Mouse (Mus musculus) neural tube, embryonic 14.5 days (tissue): ENCODE results near the gene Olfr523. TPM values are rescaled to one million over a fixed set of nuclear protein-coding genes. Genes with fewer than 3 reads are reported as not detected.

Experiments used
- ATAC-seq: fragments of 200-750 bp; cut with Nextera tagmentation; 2 replicates; pipeline ENCODE4 v1.8.0; 2017; ENCODE audit warnings: low read depth, mild to moderate bottlenecking, moderate TSS enrichment, moderate library complexity
- H3K27ac ChIP-seq: fragments of 300-500 bp; sonication (generic); 2 replicates; pipeline ENCODE4 v1.5.1; 2014; ENCODE audit warnings: low read depth, mild to moderate bottlenecking, control low read depth, low read length, moderate library complexity, mixed read lengths
- H3K27me3 ChIP-seq: fragments of 300-500 bp; sonication (generic); 2 replicates; pipeline ENCODE4 v1.6.1; 2014; ENCODE audit warnings: low read length; ENCODE audit not compliant: control insufficient read depth, insufficient read depth
- H3K36me3 ChIP-seq: fragments of 300-500 bp; sonication (generic); 2 replicates; pipeline ENCODE4 v1.6.1; 2014; ENCODE audit warnings: low read length, mixed read lengths; ENCODE audit not compliant: control insufficient read depth, insufficient read depth
- H3K4me1 ChIP-seq: fragments of 300-500 bp; sonication (generic); 2 replicates; pipeline ENCODE4 v1.6.1; 2014; ENCODE audit warnings: low read length; ENCODE audit not compliant: control insufficient read depth, insufficient read depth
- H3K4me2 ChIP-seq: fragments of 300-500 bp; sonication (generic); 2 replicates; pipeline ENCODE4 v1.6.1; 2014; ENCODE audit warnings: mild to moderate bottlenecking, low read depth, low read length, control low read depth
- H3K4me3 ChIP-seq: fragments of 300-500 bp; sonication (generic); 2 replicates; pipeline ENCODE4 v1.5.1; 2014; ENCODE audit warnings: low read depth, low read length, control low read depth, mixed read lengths
- H3K9ac ChIP-seq: fragments of 300-500 bp; sonication (generic); replicated peaks from 2 replicates; pipeline ENCODE4 v1.6.1; 2014; ENCODE audit warnings: low read depth, mild to moderate bottlenecking, control low read depth, low read length, mixed read lengths
- H3K9me3 ChIP-seq: fragments of 300-500 bp; sonication (generic); 2 replicates; pipeline ENCODE4 v1.6.1; 2016; ENCODE audit warnings: low read length; ENCODE audit not compliant: control insufficient read depth
- WGBS: fragments of 180-500 bp; shearing (Covaris S2); extraction: QIAGEN DNeasy Blood & Tissue Kit; methylation state at CpG from one replicate; pipeline ENCODE4 v1.1.7; 2014; 5-methylcytosine and 5-hydroxymethylcytosine counted together
- polyA plus RNA-seq: library from polyadenylated mRNA; unstranded; fragments of >200 nt; fragmentation: Nextera tagmentation; extraction: Ambion mirVana; gene quantifications from 2 replicates; pipeline ENCODE4 v1.2.1, GENCODE M21; 2014

Olfr523 gene
- polyA plus RNA-seq, 1 experiment from 2014 or later, result not detected

- no peak overlapping the region for H3K4me3 ChIP-seq
- no peak for ATAC-seq
- no peak overlapping the region for H3K4me2 ChIP-seq
- WGBS, result 79% methylated on average over 8 of the region's 8 CpGs
- H3K9me3 ChIP-seq, result no peaks in the 10 kb centered on the region
- H3K27ac ChIP-seq, result no peak overlapping the region
- H3K27me3 ChIP-seq, result no peaks in the 10 kb centered on the region
- H3K4me1 ChIP-seq, result no peaks in the 10 kb centered on the region
- no peaks in the 10 kb centered on the region for H3K36me3 ChIP-seq
- H3K9ac ChIP-seq, result no peak overlapping the region
These were observed 35.1 kb downstream of the Olfr523 start for GRCm38 (mm10) chr7:140208153-140208552.

- Histone ChIP-seq H3K27ac (no peak overlapping the region), H3K4me1 (no peaks in the 10 kb centered on the region), H3K36me3 (no peaks in the 10 kb centered on the region), H3K4me3 (no peak overlapping the region), H3K9ac (no peak overlapping the region), H3K4me2 (no peak overlapping the region), H3K9me3 (no peaks in the 10 kb centered on the region), H3K27me3 (no peaks in the 10 kb centered on the region)
- WGBS, result 92% methylated on average over 3 of the region's 3 CpGs
- no peak for ATAC-seq
These were observed 35.7 kb downstream of the Olfr523 start for GRCm38 (mm10) chr7:140208677-140209076.

- Histone ChIP-seq H3K9ac (no peak overlapping the region), H3K4me2 (no peak overlapping the region), H3K36me3 (no peaks in the 10 kb centered on the region), H3K4me1 (no peaks in the 10 kb centered on the region), H3K27me3 (no peaks in the 10 kb centered on the region), H3K27ac (no peak overlapping the region), H3K9me3 (no peaks in the 10 kb centered on the region), H3K4me3 (no peak overlapping the region)
- 85% methylated on average over 5 of the region's 5 CpGs for WGBS
- ATAC-seq, result no peak
These were observed 40.8 kb downstream of the Olfr523 start for GRCm38 (mm10) chr7:140213841-140214240.

- H3K36me3 ChIP-seq, result no peaks in the 10 kb centered on the region
- H3K4me2 ChIP-seq, result no peak within 1 kb of the TSS
- H3K4me3 ChIP-seq, result no peak within 1 kb of the TSS
- H3K4me1 ChIP-seq, result no peaks in the 10 kb centered on the region
- no peak within 1 kb of the TSS for H3K27ac ChIP-seq
- no peak within 1 kb of the TSS for H3K9ac ChIP-seq
- ATAC-seq, result no peak
- no peaks in the 10 kb centered on the region for H3K9me3 ChIP-seq
- 95% methylated on average over 2 of the region's 2 CpGs for WGBS
- H3K27me3 ChIP-seq, result no peaks in the 10 kb centered on the region
These were observed 45.0 kb downstream of the Olfr523 start, which contains the start of gene Cd163l1 for GRCm38 (mm10) chr7:140217967-140218366. Cd163l1 (plus strand) TSS chr7:140218267.

- H3K4me1 ChIP-seq, result no peaks in the 10 kb centered on the region
- H3K4me3 ChIP-seq, result no peak overlapping the region
- no peak overlapping the region for H3K4me2 ChIP-seq
- no peaks in the 10 kb centered on the region for H3K9me3 ChIP-seq
- ATAC-seq, result no peak
- no peak overlapping the region for H3K9ac ChIP-seq
- H3K36me3 ChIP-seq, result no peaks in the 10 kb centered on the region
- no peak overlapping the region for H3K27ac ChIP-seq
- H3K27me3 ChIP-seq, result no peaks in the 10 kb centered on the region
- 9% methylated on average over 1 of the region's 1 CpGs for WGBS
These were observed 46.3 kb downstream of the Olfr523 start for GRCm38 (mm10) chr7:140219268-140219667.

GRCm38 (mm10) chr7:140220375-140220774 is 47.4 kb downstream of the Olfr523 start:
- H3K4me3 ChIP-seq, result no peak overlapping the region
- H3K4me2 ChIP-seq, result no peak overlapping the region
- no peak for ATAC-seq
- no peak overlapping the region for H3K27ac ChIP-seq
- H3K9me3 ChIP-seq, result no peaks in the 10 kb centered on the region
- 91% methylated on average over 4 of the region's 4 CpGs for WGBS
- no peaks in the 10 kb centered on the region for H3K27me3 ChIP-seq
- no peaks in the 10 kb centered on the region for H3K4me1 ChIP-seq
- no peaks in the 10 kb centered on the region for H3K36me3 ChIP-seq
- H3K9ac ChIP-seq, result no peak overlapping the region

GRCm38 (mm10) chr7:140224209-140224608 is 51.2 kb downstream of the Olfr523 start:
- Histone ChIP-seq H3K27me3 (no peaks in the 10 kb centered on the region), H3K27ac (no peak overlapping the region)
- 85% methylated on average over 13 of the region's 13 CpGs for WGBS

More at GRCm38 (mm10) chr7:140224209-140224608, 51.2 kb downstream of the Olfr523 start:
- H3K36me3 ChIP-seq, result no peaks in the 10 kb centered on the region
- no peaks in the 10 kb centered on the region for H3K9me3 ChIP-seq
- H3K9ac ChIP-seq, result no peak overlapping the region
- no peak overlapping the region for H3K4me3 ChIP-seq
- ATAC-seq, result no peak
- H3K4me1 ChIP-seq, result no peaks in the 10 kb centered on the region
- no peak overlapping the region for H3K4me2 ChIP-seq

Other genes starting within 250 kb of the Olfr523 start
- not detected in 2 replicates for gene Utf1, start 229.4 kb upstream of the Olfr523 start, polyA plus RNA-seq
- 0.46 and 1.4 TPM in 2 replicates for gene 6430531B16Rik, start 194.5 kb upstream of the Olfr523 start, polyA plus RNA-seq
- gene Adam8, start 180.7 kb upstream of the Olfr523 start, polyA plus RNA-seq, result 3.2 and 3.3 TPM in 2 replicates
- 52.7 and 61.2 TPM in 2 replicates for gene Zfp511, start 136.8 kb upstream of the Olfr523 start, polyA plus RNA-seq
- 57.1 and 61.0 TPM in 2 replicates for gene Tubgcp2, start 136.5 kb upstream of the Olfr523 start, polyA plus RNA-seq
- gene Msx3, start 124.1 kb upstream of the Olfr523 start, polyA plus RNA-seq, result 6.6 and 8.1 TPM in 2 replicates
- 209 and 365 TPM in 2 replicates for gene Caly, start 90.7 kb upstream of the Olfr523 start, polyA plus RNA-seq
- gene Prap1, start 79.8 kb upstream of the Olfr523 start, polyA plus RNA-seq, result 0.48 TPM in 1 of 2 replicates, not detected in the other
- 42.8 and 51.8 TPM in 2 replicates for gene Fuom, start 70.8 kb upstream of the Olfr523 start, polyA plus RNA-seq
- 9.2 and 9.9 TPM in 2 replicates for gene Paox, start 57.4 kb upstream of the Olfr523 start, polyA plus RNA-seq
- gene Echs1, start 56.7 kb upstream of the Olfr523 start, polyA plus RNA-seq, result 129 and 132 TPM in 2 replicates
- gene Mtg1, start 35.7 kb upstream of the Olfr523 start, polyA plus RNA-seq, result 33.7 and 39.6 TPM in 2 replicates
- gene Sprn, start 18.3 kb upstream of the Olfr523 start, polyA plus RNA-seq, result 16.2 and 17.3 TPM in 2 replicates
- gene Olfr522, start 8.5 kb upstream of the Olfr523 start, polyA plus RNA-seq, result not detected in 2 replicates
- not detected in 2 replicates for gene Olfr524, start 32.7 kb downstream of the Olfr523 start, polyA plus RNA-seq
- not detected in 2 replicates for gene Cd163l1, start 45.0 kb downstream of the Olfr523 start, polyA plus RNA-seq
- not detected in 2 replicates for gene 5830411N06Rik, start 74.1 kb downstream of the Olfr523 start, polyA plus RNA-seq
- not detected in 2 replicates for gene Olfr525, start 147.6 kb downstream of the Olfr523 start, polyA plus RNA-seq
- not detected in 2 replicates for gene Olfr527, start 160.8 kb downstream of the Olfr523 start, polyA plus RNA-seq
- not detected in 2 replicates for gene Olfr60, start 188.5 kb downstream of the Olfr523 start, polyA plus RNA-seq
- not detected in 2 replicates for gene Olfr530, start 203.1 kb downstream of the Olfr523 start, polyA plus RNA-seq
- not detected in 2 replicates for gene Olfr531, start 229.7 kb downstream of the Olfr523 start, polyA plus RNA-seq
- not detected in 2 replicates for gene Olfr532, start 248.4 kb downstream of the Olfr523 start, polyA plus RNA-seq